Mouse (Mus musculus): ENCODE measurements around the gene Oas3.

DNA sequence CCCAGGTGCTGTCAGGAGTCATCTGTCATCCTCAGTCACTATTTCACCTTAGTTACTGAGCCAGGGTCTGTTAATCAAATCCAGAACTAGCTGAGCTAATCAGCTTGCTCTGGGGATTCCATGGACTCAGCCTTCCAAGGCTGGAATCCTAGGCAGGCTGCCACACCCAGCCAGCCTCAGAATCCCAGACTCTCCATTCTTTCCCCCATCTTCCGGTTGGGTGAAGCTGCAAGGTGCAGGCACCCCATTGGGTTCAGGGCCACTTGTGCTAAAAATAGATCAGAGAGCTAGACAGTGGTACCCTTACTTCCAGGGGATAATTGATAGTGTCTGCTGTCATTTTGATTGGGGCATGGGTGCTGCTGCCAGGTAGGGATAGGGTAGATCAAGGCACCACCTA lies 44.7 kb downstream of the Oas3 start:
- TF ChIP-seq CTCF (IDR thresholded peaks at IDR 0.05; ENCODE audit: borderline replicate concordance, control insufficient read depth, extremely low read depth, insufficient read depth, low read length, poor library complexity) (no peak), POLR2A (IDR thresholded peaks at IDR 0.05; ENCODE audit: control insufficient read depth, extremely low read depth, insufficient read depth, low read length, poor library complexity) (no peak)

Data from thymus, adult 2 months (tissue).